Mouse (Mus musculus) liver, adult 2 months (tissue): Measurements from ENCODE around the gene Strbp. TPM values are rescaled to one million over a fixed set of nuclear protein-coding genes. Genes with fewer than 3 reads are reported as not detected.

ENCODE experiments used
- DNase-seq: peaks from one replicate; pipeline ENCODE4 v3.0.0-alpha.2; 2011; ENCODE audit warnings: low read depth, low spot score; ENCODE audit errors: extremely low read depth
- H3K27ac ChIP-seq: fragments of 200-500 bp; replicated peaks from 2 replicates; pipeline ENCODE4 v1.5.1; 2012; ENCODE audit warnings: low read depth, mild to moderate bottlenecking, control low read depth, inconsistent platforms, low read length; ENCODE audit not compliant: insufficient read depth
- H3K27me3 ChIP-seq: fragments of 200-500 bp; 2 replicates; pipeline ENCODE4 v1.6.1; 2012; ENCODE audit warnings: mild to moderate bottlenecking, moderate library complexity, low read length, inconsistent platforms; ENCODE audit not compliant: control insufficient read depth, insufficient read depth
- H3K36me3 ChIP-seq: fragments of 200-500 bp; 2 replicates; pipeline ENCODE4 v1.6.1; 2012; ENCODE audit warnings: low read length, inconsistent platforms; ENCODE audit not compliant: control insufficient read depth, insufficient read depth
- H3K4me1 ChIP-seq: fragments of 200-500 bp; 2 replicates; pipeline ENCODE4 v1.6.1; 2011; ENCODE audit warnings: low read length; ENCODE audit not compliant: control insufficient read depth, insufficient read depth
- H3K4me3 ChIP-seq: fragments of 200-500 bp; 2 replicates; pipeline ENCODE4 v1.5.1; 2011; ENCODE audit warnings: low read depth, mild to moderate bottlenecking, control low read depth, low read length, moderate library complexity; ENCODE audit not compliant: insufficient read depth
- H3K79me2 ChIP-seq: fragments of 200-500 bp; 2 replicates; pipeline ENCODE4 v1.6.1; 2012; ENCODE audit warnings: inconsistent platforms, mild to moderate bottlenecking, low read length, moderate library complexity; ENCODE audit not compliant: control insufficient read depth, insufficient read depth
- H3K9ac ChIP-seq: fragments of 200-500 bp; 2 replicates; pipeline ENCODE4 v1.6.1; 2012; ENCODE audit warnings: low read depth, mild to moderate bottlenecking, control low read depth, inconsistent platforms, low read length
- CTCF ChIP-seq: fragments of 200-500 bp; IDR thresholded peaks from 2 replicates; pipeline ENCODE4 v1.5.1; 2011; ENCODE audit warnings: low read depth, low read length, control low read depth
- POLR2A ChIP-seq: fragments of 200-500 bp; IDR thresholded peaks from 2 replicates; pipeline ENCODE4 v1.6.1; 2011; ENCODE audit warnings: low read length, control low read depth; ENCODE audit not compliant: insufficient read depth; ENCODE audit errors: extremely low read depth
- WGBS: fragments of 180-500 bp; shearing (Covaris S2); methylation state at CpG from one replicate; pipeline ENCODE4 v1.1.7; 2018; 5-methylcytosine and 5-hydroxymethylcytosine counted together
- polyA plus RNA-seq: library from polyadenylated mRNA; depleted of rRNA; stranded (reverse); fragments of >200 nt; gene quantifications from 2 replicates; pipeline ENCODE4 v1.2.3, GENCODE M21; 2012
- total RNA-seq: library from RNA; depleted of rRNA; stranded (reverse); fragments of >200 nt; gene quantifications from 2 replicates; pipeline ENCODE4 v1.2.3, GENCODE M21; 2014

Strbp gene
- total and polyA plus RNA-seq, 2 experiments, result 2.6 to 18.6 TPM

DNA sequence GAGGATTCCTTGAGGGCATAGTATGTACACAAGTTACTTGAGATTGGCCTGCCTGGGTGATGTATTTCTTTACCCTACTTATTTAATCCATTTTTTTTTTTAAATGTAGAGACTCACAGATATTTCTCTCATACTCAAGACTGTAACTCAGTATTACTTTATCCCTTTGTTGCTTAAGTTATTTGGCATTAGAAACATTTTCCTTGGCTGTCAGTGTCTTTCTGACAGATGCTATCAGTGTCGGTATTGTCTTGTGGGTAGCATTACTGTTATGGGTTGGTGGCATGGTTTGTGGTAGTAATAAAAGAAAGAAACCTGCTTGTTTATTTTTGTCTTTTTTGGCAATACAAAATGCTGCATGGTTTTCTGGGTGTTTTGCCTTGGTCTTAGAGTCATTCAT lies 172.9 kb downstream of the Strbp start:
- H3K4me1 ChIP-seq, result no peaks in the 10 kb centered on the region; the same call in 1 of the 2 replicates
- WGBS, result 81% methylated on average over 1 of the region's 1 CpGs
- no peak overlapping the region for H3K27ac ChIP-seq
- H3K9ac ChIP-seq, result no peak overlapping the region
- peaks cover 19% of the 10 kb centered on the region for H3K36me3 ChIP-seq
- H3K4me3 ChIP-seq, result no peak overlapping the region
- H3K27me3 ChIP-seq, result no peaks in the 10 kb centered on the region
- no peaks in the 10 kb centered on the region for H3K79me2 ChIP-seq
- DNase-seq, result no peak
- TF ChIP-seq CTCF, result no peak
- TF ChIP-seq POLR2A, result no peak

DNA sequence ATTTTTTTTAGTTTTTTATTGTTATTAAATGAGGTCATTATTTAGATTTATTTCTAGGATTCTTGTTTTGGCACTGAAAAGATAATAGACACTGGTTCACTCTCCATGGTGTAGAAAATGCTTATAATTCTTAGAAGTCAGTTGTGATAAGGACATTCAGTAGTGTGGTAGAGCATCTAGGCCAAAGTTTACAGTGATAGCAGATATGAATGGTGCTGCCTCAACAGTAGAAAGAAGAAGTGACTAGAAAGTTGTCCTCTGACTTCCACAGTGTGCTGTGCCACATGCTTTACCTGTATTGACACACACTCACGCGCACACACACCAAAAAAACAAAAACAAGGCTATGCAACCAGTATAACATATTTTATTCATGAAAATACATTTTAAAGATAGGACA lies 174.3 kb downstream of the Strbp start:
- H3K79me2 ChIP-seq, result no peaks in the 10 kb centered on the region
- WGBS, result 100% methylated on average over 2 of the region's 2 CpGs
- no peak overlapping the region for H3K27ac ChIP-seq
- no peaks in the 10 kb centered on the region; the same call in 1 of the 2 replicates for H3K4me1 ChIP-seq
- TF ChIP-seq CTCF (no peak), POLR2A (no peak)
- peaks cover 12% of the 10 kb centered on the region for H3K36me3 ChIP-seq
- H3K4me3 ChIP-seq, result no peak overlapping the region
- no peak overlapping the region for H3K9ac ChIP-seq
- H3K27me3 ChIP-seq, result no peaks in the 10 kb centered on the region
- DNase-seq, result no peak

DNA sequence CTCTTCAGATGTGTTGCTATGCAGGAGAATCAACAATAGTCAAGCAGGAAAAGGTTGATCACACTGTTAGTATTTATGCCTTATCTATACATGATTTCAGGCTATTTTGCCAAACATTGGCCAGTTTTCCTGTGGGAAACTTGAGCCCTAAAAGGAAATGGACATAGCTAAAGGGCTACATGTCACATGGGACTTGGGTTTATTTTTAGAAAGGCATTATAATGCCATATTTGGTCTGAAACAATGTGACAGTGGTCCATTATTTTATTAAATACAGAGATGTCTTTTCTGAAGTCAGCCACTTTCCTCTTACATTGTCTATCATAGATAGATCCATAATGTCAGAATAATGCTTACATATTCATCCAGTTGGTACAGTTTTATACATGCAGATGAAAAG lies 176.1 kb downstream of the Strbp start:
- Histone ChIP-seq H3K9ac (no peak overlapping the region), H3K4me3 (no peak overlapping the region), H3K27ac (no peak overlapping the region), H3K4me1 (no peaks in the 10 kb centered on the region; the same call in 1 of the 2 replicates), H3K36me3 (peaks cover 10% of the 10 kb centered on the region; the same call in 1 of the 2 replicates), H3K27me3 (no peaks in the 10 kb centered on the region), H3K79me2 (no peaks in the 10 kb centered on the region)
- DNase-seq, result no peak
- no peak for TF ChIP-seq POLR2A
- no peak for TF ChIP-seq CTCF

DNA sequence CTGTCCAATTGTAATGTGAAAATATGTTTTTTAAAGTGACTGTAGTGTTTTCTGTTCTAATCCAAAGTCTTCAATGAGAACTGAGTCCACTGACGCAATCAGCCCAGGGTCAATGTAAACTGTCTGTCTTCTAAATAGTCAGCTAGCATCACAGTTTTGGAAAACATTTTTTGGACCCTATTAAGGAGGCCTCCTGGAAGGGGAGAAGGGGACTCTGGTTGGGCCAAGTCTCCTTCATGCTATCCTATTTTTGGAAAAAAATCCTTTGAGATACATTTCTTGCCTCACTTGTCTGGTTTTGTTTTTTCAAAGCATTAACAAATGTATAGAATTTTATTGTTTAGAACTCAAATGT lies 184.4 kb downstream of the Strbp start:
- Histone ChIP-seq H3K79me2 (no peaks in the 10 kb centered on the region), H3K27me3 (no peaks in the 10 kb centered on the region), H3K4me1 (no peaks in the 10 kb centered on the region), H3K36me3 (peaks cover 13% of the 10 kb centered on the region), H3K4me3 (no peak overlapping the region), H3K27ac (no peak overlapping the region), H3K9ac (no peak overlapping the region)
- TF ChIP-seq POLR2A, result no peak
- TF ChIP-seq CTCF, result no peak
- no peak for DNase-seq
- WGBS, result 94% methylated on average over 1 of the region's 1 CpGs

DNA sequence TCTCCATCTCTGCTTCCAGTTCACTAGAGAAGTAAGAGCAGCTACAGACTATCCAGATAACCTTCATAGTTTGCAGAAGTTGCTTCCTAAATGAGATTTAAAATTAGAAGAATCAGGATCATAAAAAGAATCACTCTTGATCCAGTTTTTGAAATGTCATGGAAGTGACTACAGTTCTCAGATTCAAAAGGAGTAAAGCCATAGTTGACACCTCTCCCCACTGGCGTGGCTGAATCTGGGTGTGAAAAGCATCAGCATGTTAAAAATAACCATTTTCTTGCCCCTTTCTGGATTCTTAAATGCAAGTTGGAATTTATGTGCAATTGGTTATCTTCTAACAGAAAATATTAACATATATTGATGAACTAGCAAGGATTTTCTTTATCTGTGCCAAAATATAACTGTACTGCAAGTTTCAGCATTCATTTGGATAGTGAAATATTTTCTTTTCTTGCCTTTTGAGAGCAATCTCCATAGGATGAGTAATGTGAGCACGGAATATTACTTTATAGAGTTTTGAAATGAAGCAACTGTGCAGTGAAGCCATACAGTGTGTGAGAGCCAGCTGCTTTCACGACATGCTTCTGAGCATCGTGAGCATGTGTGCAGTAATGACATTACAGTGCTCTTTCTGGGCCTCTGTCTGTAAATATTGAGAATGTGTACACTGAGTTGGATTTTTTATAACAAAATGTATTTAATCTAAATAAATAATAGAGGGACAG lies 184.9 kb downstream of the Strbp start:
- no peaks in the 10 kb centered on the region for H3K4me1 ChIP-seq
- 89% methylated on average over 4 of the region's 4 CpGs for WGBS

DNA sequence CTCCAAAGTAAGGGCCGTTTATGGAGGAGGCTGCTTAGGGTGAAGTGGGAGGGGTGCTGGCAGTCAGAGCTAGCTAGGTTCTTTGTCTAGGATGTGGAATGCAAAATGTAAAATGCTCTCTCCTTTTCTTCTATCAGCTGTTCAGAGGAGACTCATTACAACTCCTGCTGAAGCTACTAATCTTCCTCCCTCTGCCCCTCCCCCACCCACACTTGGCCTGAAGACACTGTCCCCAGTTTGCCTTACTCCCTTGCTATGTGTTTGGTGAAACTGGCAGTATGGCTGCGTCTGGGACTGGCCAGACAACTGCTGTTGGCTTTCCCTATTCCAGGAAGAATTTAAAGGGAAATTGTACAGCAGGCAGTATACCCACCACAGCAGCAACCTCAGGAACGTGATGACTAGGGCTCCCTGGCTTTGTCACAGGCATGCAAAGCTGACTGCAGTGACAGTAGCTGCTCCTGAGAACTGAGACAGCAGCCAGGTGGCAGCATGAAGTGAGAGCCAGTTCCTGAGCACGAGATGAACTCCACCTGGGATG lies 186.7 kb downstream of the Strbp start:
- Histone ChIP-seq H3K4me3 (no peak overlapping the region), H3K9ac (no peak overlapping the region), H3K36me3 (peaks cover 18% of the 10 kb centered on the region), H3K27ac (no peak overlapping the region), H3K4me1 (no peaks in the 10 kb centered on the region), H3K79me2 (no peaks in the 10 kb centered on the region), H3K27me3 (no peaks in the 10 kb centered on the region)
- no peak for TF ChIP-seq POLR2A
- 79% methylated on average over 4 of the region's 4 CpGs for WGBS
- DNase-seq, result no peak

More for the DNA sequence above, 184.9 kb downstream of the Strbp start:
- no peak overlapping the region for H3K27ac ChIP-seq
- no peak for DNase-seq
- H3K36me3 ChIP-seq, result peaks cover 13% of the 10 kb centered on the region
- H3K27me3 ChIP-seq, result no peaks in the 10 kb centered on the region
- no peak overlapping the region for H3K4me3 ChIP-seq
- no peak overlapping the region for H3K9ac ChIP-seq
- H3K79me2 ChIP-seq, result no peaks in the 10 kb centered on the region
- TF ChIP-seq POLR2A, result no peak
- no peak for TF ChIP-seq CTCF
